Mouse (Mus musculus): ENCODE measurements at regions not wholly inside any gene's neighbourhood (a gene's known extent, or its start where the extent isn't known, plus 50 kb on each side); places are given as distances from the start of the nearest gene placed in this dataset.

DNA sequence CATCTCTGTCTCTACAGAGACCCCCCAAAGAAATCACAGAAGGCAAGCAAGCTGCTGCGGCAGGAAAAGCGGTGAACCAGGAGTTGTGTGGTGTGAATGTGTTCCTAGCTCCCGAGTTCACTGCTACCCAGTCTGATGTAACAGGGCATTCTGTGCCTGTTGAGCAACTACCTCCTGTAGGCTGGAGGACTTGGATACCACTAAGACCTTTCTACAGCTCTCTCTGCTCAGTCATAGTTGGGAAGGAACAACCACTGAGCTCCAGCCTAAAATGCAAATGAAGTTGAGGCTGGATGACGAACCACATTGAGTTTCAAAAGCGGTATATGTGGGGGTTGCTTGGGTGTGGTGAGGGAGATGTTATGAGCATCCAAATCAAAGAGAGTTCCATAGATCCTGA, 315.1 kb downstream of the Rnd3 start:
- H3K4me1 ChIP-seq (replicated peaks; ENCODE audit: control insufficient read depth, insufficient read depth) = peaks cover 3% of the 10 kb centered on the region; the same call in 1 of the 2 replicates
- WGBS = 88% methylated on average over 5 of the region's 5 CpGs
- no peaks in the 10 kb centered on the region for H3K36me3 ChIP-seq (ENCODE audit: control insufficient read depth, insufficient read depth, low read length)
- ATAC-seq (ENCODE audit: low FRiP score, low TSS enrichment) (no peak), DNase-seq (ENCODE audit: low spot score) (no peak)
- no peak overlapping the region for H3K27ac ChIP-seq (replicated peaks)
- H3K4me3 ChIP-seq (ENCODE audit: low read depth, low read length) = no peak overlapping the region
- H3K27me3 ChIP-seq (ENCODE audit: control insufficient read depth, insufficient read depth, low read length) = no peaks in the 10 kb centered on the region
- H3K4me2 ChIP-seq (replicated peaks; ENCODE audit: low read depth) = no peak overlapping the region
- TF ChIP-seq CTCF (IDR thresholded peaks at IDR 0.05; ENCODE audit: low read depth) (no peak), EP300 (optimal IDR thresholded peaks at IDR 0.05) (no peak)
- no peaks in the 10 kb centered on the region for H3K9me3 ChIP-seq (ENCODE audit: control insufficient read depth, low read length)
- H3K9ac ChIP-seq (ENCODE audit: low read length) = no peak overlapping the region

- TF ChIP-seq EP300 (optimal IDR thresholded peaks at IDR 0.05) (no peak), CTCF (IDR thresholded peaks at IDR 0.05; ENCODE audit: low read depth) (no peak)
- Histone ChIP-seq H3K27ac (replicated peaks) (no peak overlapping the region), H3K9ac (ENCODE audit: low read length) (no peak overlapping the region), H3K27me3 (ENCODE audit: control insufficient read depth, insufficient read depth, low read length) (no peaks in the 10 kb centered on the region), H3K4me2 (replicated peaks; ENCODE audit: low read depth) (no peak overlapping the region), H3K9me3 (ENCODE audit: control insufficient read depth, low read length) (no peaks in the 10 kb centered on the region), H3K4me3 (ENCODE audit: low read depth, low read length) (no peak overlapping the region), H3K4me1 (replicated peaks; ENCODE audit: control insufficient read depth, insufficient read depth) (peaks cover 3% of the 10 kb centered on the region; the same call in 1 of the 2 replicates), H3K36me3 (ENCODE audit: control insufficient read depth, insufficient read depth, low read length) (no peaks in the 10 kb centered on the region)
- DNase-seq (ENCODE audit: low spot score) (no peak), ATAC-seq (ENCODE audit: low FRiP score, low TSS enrichment) (no peak)
- 72% methylated on average over 4 of the region's 4 CpGs for WGBS
Measured at GRCm38 (mm10) chr2:50832471-50832870, 316.4 kb downstream of the Rnd3 start.

- Histone ChIP-seq H3K9ac (ENCODE audit: low read length) (no peak overlapping the region), H3K4me1 (replicated peaks; ENCODE audit: control insufficient read depth, insufficient read depth) (no peaks in the 10 kb centered on the region), H3K4me3 (ENCODE audit: low read depth, low read length) (no peak overlapping the region), H3K9me3 (ENCODE audit: control insufficient read depth, low read length) (no peaks in the 10 kb centered on the region), H3K4me2 (replicated peaks; ENCODE audit: low read depth) (no peak overlapping the region), H3K36me3 (ENCODE audit: control insufficient read depth, insufficient read depth, low read length) (no peaks in the 10 kb centered on the region), H3K27me3 (ENCODE audit: control insufficient read depth, insufficient read depth, low read length) (no peaks in the 10 kb centered on the region), H3K27ac (replicated peaks) (no peak overlapping the region)
- 59% methylated on average over 5 of the region's 5 CpGs for WGBS
- TF ChIP-seq EP300 (optimal IDR thresholded peaks at IDR 0.05) (no peak), CTCF (IDR thresholded peaks at IDR 0.05; ENCODE audit: low read depth) (peak; percentile 59)
- DNase-seq (ENCODE audit: low spot score) (no peak), ATAC-seq (ENCODE audit: low FRiP score, low TSS enrichment) (no peak)
Measured at GRCm38 (mm10) chr2:50830056-50830720, 318.7 kb downstream of the Rnd3 start.

DNA sequence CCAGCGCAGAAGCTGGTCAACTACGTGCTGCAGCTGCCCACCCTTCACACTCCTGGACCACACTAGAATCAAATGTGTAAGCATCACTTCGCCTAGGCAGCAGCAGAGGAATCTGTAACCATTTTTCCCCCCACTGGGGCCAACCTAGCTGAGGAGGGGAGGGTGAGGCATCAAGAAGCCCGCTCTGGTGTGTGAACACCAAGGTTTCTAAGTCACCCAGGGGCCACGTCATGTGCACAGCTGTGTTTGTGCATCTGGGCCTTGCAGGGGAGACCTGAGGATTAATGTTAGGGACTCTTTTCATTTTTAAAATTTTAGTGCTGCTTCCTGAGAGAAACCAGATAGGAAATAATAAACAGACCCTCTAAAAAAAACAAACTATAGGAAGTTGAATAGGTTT, 321.8 kb downstream of the Rnd3 start:
- H3K4me2 ChIP-seq (replicated peaks; ENCODE audit: low read depth) = no peak overlapping the region
- no peaks in the 10 kb centered on the region for H3K36me3 ChIP-seq (ENCODE audit: control insufficient read depth, insufficient read depth, low read length)
- DNase-seq (ENCODE audit: low spot score) (no peak), ATAC-seq (ENCODE audit: low FRiP score, low TSS enrichment) (no peak)
- TF ChIP-seq EP300 (optimal IDR thresholded peaks at IDR 0.05) = no peak
- 55% methylated on average over 5 of the region's 5 CpGs for WGBS
- H3K4me1 ChIP-seq (replicated peaks; ENCODE audit: control insufficient read depth, insufficient read depth) = no peaks in the 10 kb centered on the region
- H3K9ac ChIP-seq (ENCODE audit: low read length) = no peak overlapping the region
- H3K9me3 ChIP-seq (ENCODE audit: control insufficient read depth, low read length) = no peaks in the 10 kb centered on the region
- no peak overlapping the region for H3K4me3 ChIP-seq (ENCODE audit: low read depth, low read length)
- H3K27me3 ChIP-seq (ENCODE audit: control insufficient read depth, insufficient read depth, low read length) = no peaks in the 10 kb centered on the region
- H3K27ac ChIP-seq (replicated peaks) = no peak overlapping the region

GRCm38 (mm10) chr2:50826537-50826936, 322.4 kb downstream of the Rnd3 start:
- TF ChIP-seq CTCF (IDR thresholded peaks at IDR 0.05; ENCODE audit: low read depth) (no peak), EP300 (optimal IDR thresholded peaks at IDR 0.05) (no peak)
- ATAC-seq (ENCODE audit: low FRiP score, low TSS enrichment) = no peak
- no peak overlapping the region for H3K4me2 ChIP-seq (replicated peaks; ENCODE audit: low read depth)
- H3K4me1 ChIP-seq (replicated peaks; ENCODE audit: control insufficient read depth, insufficient read depth) = no peaks in the 10 kb centered on the region
- H3K9ac ChIP-seq (ENCODE audit: low read length) = no peak overlapping the region
- no peak overlapping the region for H3K4me3 ChIP-seq (ENCODE audit: low read depth, low read length)
- WGBS = 68% methylated on average over 3 of the region's 3 CpGs
- DNase-seq (ENCODE audit: low spot score) = no peak
- H3K36me3 ChIP-seq (ENCODE audit: control insufficient read depth, insufficient read depth, low read length) = no peaks in the 10 kb centered on the region
- no peak overlapping the region for H3K27ac ChIP-seq (replicated peaks)
- no peaks in the 10 kb centered on the region for H3K27me3 ChIP-seq (ENCODE audit: control insufficient read depth, insufficient read depth, low read length)
- no peaks in the 10 kb centered on the region for H3K9me3 ChIP-seq (ENCODE audit: control insufficient read depth, low read length)

DNA sequence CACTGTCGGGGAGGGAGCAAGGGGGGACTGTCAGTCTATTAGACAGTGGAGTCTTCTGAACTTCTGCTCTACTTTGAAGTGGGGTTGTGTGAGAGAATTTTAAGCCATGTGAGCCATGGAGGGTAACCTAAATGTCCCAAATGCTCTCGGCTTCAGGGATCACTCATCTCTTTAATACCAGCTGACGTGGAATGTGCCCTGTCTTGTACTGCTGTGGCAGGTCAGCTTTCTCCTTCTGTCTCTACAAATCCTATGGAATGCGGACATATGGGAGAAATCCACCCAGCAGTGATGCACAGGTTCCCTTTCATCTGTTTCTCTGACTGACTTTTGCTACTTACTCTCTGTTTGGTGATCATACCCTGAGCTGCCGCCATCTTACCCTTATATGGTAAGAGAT, 323.3 kb downstream of the Rnd3 start:
- WGBS = 73% methylated on average over 5 of the region's 5 CpGs
- no peak; the same call in 1 of the 2 replicates for ATAC-seq (ENCODE audit: low FRiP score, low TSS enrichment)
- Histone ChIP-seq H3K27me3 (ENCODE audit: control insufficient read depth, insufficient read depth, low read length) (no peaks in the 10 kb centered on the region), H3K4me2 (replicated peaks; ENCODE audit: low read depth) (no peak overlapping the region), H3K36me3 (ENCODE audit: control insufficient read depth, insufficient read depth, low read length) (no peaks in the 10 kb centered on the region), H3K9me3 (ENCODE audit: control insufficient read depth, low read length) (no peaks in the 10 kb centered on the region), H3K27ac (replicated peaks) (no peak overlapping the region), H3K9ac (ENCODE audit: low read length) (no peak overlapping the region), H3K4me3 (ENCODE audit: low read depth, low read length) (no peak overlapping the region), H3K4me1 (replicated peaks; ENCODE audit: control insufficient read depth, insufficient read depth) (no peaks in the 10 kb centered on the region)
- TF ChIP-seq CTCF (IDR thresholded peaks at IDR 0.05; ENCODE audit: low read depth) = no peak
- TF ChIP-seq EP300 (optimal IDR thresholded peaks at IDR 0.05) = no peak
- no peak for DNase-seq (ENCODE audit: low spot score)
